Mouse (Mus musculus) liver, postnatal 0 days (tissue): Measurements from ENCODE around the gene Timp2. TPM values are rescaled to one million over a fixed set of nuclear protein-coding genes. Genes with fewer than 3 reads are reported as not detected.
A peak's percentile ranks its signal among the peaks of the same experiment; 100 is the strongest.

Experiments
- ATAC-seq: fragments of 200-750 bp; cut with Nextera tagmentation; 2 replicates; pipeline ENCODE4 v1.8.0; 2017; ENCODE audit warnings: mild to moderate bottlenecking, moderate library complexity
- DNase-seq: peaks from one replicate; pipeline ENCODE4 v3.0.0-alpha.2; 2016
- H3K27ac ChIP-seq: fragments of 300-500 bp; sonication (generic); 2 replicates; pipeline ENCODE4 v1.5.1; 2014; ENCODE audit warnings: antibody characterized with exemption, moderate library complexity, mild to moderate bottlenecking, low read depth
- H3K27me3 ChIP-seq: fragments of 300-500 bp; sonication (generic); 2 replicates; pipeline ENCODE4 v1.6.1; 2014; ENCODE audit warnings: low read length, control low read depth, mixed read lengths; ENCODE audit not compliant: insufficient read depth
- H3K36me3 ChIP-seq: fragments of 300-500 bp; sonication (generic); replicated peaks from 2 replicates; pipeline ENCODE4 v1.6.1; 2014; ENCODE audit warnings: mild to moderate bottlenecking, control low read depth, low read length, moderate library complexity, mixed read lengths; ENCODE audit not compliant: insufficient read depth
- H3K4me1 ChIP-seq: fragments of 300-500 bp; sonication (generic); 2 replicates; pipeline ENCODE4 v1.6.1; 2014; ENCODE audit warnings: antibody characterized with exemption, mild to moderate bottlenecking, control low read depth; ENCODE audit not compliant: insufficient read depth
- H3K4me2 ChIP-seq: fragments of 300-500 bp; sonication (generic); 2 replicates; pipeline ENCODE4 v1.6.1; 2014; ENCODE audit warnings: low read depth, mild to moderate bottlenecking, low read length, moderate library complexity, mixed read lengths
- H3K4me3 ChIP-seq: fragments of 300-500 bp; sonication (generic); 2 replicates; pipeline ENCODE4 v1.5.1; 2014; ENCODE audit warnings: low read depth, low read length
- H3K9ac ChIP-seq: fragments of 300-500 bp; sonication (generic); replicated peaks from 2 replicates; pipeline ENCODE4 v1.6.1; 2014; ENCODE audit warnings: mild to moderate bottlenecking, moderate library complexity
- H3K9me3 ChIP-seq: fragments of 300-500 bp; sonication (generic); 2 replicates; pipeline ENCODE4 v1.6.1; 2016; ENCODE audit warnings: mild to moderate bottlenecking, control low read depth, low read length, mixed read lengths
- CTCF ChIP-seq: sonication (generic); IDR thresholded peaks from 2 replicates; pipeline ENCODE4 v1.5.1; 2016; ENCODE audit warnings: antibody characterized with exemption, low read depth
- EP300 ChIP-seq: IDR thresholded peaks from 2 replicates; pipeline ENCODE4 v1.6.1; 2016; ENCODE audit warnings: antibody characterized with exemption, low read depth, mild to moderate bottlenecking
- WGBS: fragments of 180-500 bp; shearing (Covaris S2); extraction: QIAGEN DNeasy Blood & Tissue Kit; methylation state at CpG from one replicate; pipeline ENCODE4 v1.1.7; 2014; ENCODE audit not compliant: insufficient replicate concordance; 5-methylcytosine and 5-hydroxymethylcytosine counted together
- polyA plus RNA-seq: library from polyadenylated mRNA; unstranded; fragments of >200 nt; fragmentation: Nextera tagmentation; extraction: Ambion mirVana; gene quantifications from 2 replicates; pipeline ENCODE4 v1.2.1, GENCODE M21; 2015

The Timp2 gene
- 8.4 TPM in 2 replicates for polyA plus RNA-seq

DNA sequence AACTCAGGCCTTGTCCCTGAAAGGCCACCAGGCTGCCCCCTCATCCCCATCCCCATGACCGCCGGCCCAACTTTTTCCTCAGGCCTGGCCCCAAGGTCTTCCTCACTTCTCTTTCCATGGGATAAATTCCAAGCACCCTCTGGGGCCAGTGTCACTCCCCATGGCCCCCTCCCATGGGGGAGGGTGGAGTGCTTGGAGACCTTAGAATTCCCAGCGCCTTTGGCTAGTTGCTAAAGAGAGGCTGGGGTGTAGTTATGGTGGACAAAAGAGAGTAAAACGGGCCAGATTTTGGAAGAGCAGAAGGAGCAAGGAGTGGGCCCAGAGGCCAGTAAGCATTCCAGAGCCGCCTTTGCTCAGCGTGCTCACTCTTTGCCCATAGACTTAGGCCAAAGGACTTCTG is at the start of gene Timp2:
Gene Timp2 (minus strand): TSS at position 101 of the 400 bp plus-strand sequence.
- peaks cover 26% of the 10 kb centered on the region for H3K27me3 ChIP-seq
- peaks cover 15% of the 10 kb centered on the region for H3K4me1 ChIP-seq
- TF ChIP-seq CTCF (no peak), EP300 (no peak)
- H3K4me3 ChIP-seq, result peak within 1 kb of the TSS; percentile 63
- peak within 1 kb of the TSS; percentile 84 for H3K4me2 ChIP-seq
- H3K27ac ChIP-seq, result peak within 1 kb of the TSS; percentile 4; the same call in 1 of the 2 replicates
- H3K9me3 ChIP-seq, result no peaks in the 10 kb centered on the region
- no peaks in the 10 kb centered on the region for H3K36me3 ChIP-seq
- DNase-seq, result no peak
- H3K9ac ChIP-seq, result peak within 1 kb of the TSS; percentile 68
- ATAC-seq, result no peak
- WGBS, result 40% methylated on average over 6 of the region's 6 CpGs

GRCm38 (mm10) chr11:118405311-118405710 is 49.8 kb upstream of the Timp2 start:
- no peak for DNase-seq
- Histone ChIP-seq H3K4me2 (no peak overlapping the region), H3K9me3 (no peaks in the 10 kb centered on the region), H3K9ac (no peak overlapping the region), H3K36me3 (peaks cover 29% of the 10 kb centered on the region), H3K4me1 (peaks cover 9% of the 10 kb centered on the region), H3K4me3 (no peak overlapping the region), H3K27me3 (no peaks in the 10 kb centered on the region), H3K27ac (no peak overlapping the region)
- 80% methylated on average over 8 of the region's 8 CpGs for WGBS
- no peak for TF ChIP-seq CTCF
- TF ChIP-seq EP300, result no peak
- ATAC-seq, result no peak

DNA sequence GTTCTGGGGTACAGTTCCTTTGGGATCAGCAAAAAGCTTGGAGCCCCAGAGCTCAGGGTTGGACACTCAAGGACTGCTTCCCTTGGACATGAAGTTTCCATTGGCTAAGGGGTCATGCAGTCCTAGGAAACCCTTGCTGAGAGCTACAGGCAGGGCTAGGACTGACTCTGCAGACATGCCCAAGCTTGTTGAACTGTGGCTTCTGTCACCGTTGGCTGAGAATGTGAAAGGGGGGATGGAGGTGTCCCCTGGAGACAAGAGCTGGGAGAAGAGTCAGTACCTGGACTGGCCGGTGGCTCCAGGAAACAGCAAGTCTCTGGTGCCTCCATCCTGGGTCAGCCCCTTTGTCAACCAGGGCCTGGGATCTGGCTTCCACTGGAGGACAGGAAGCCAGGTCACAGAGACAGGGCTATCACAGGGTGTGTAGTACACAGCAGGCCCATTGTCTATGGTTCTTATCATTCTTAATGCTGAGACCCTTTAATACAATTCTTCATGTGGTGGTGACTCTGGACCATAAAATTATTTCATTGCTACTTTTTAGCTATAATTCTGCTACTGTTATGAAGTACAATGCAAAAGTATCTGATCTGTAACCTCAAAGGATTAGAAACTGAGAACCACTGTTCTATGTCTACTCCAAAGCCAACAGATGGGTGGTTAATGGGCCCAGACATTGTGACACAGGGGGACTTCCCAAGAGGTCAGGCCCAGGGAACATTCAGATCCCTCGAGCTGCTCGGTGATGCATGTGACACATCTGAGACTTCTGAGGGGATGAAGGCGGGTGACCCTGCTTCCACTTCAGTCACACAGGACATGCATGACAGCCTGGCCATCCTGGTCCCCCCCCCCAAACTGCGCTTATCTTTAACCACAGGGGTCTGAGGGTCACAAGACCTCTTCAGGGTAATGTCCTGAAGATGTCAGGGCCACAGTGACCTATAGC is 48.7 kb upstream of the Timp2 start:
- Histone ChIP-seq H3K4me2 (no peak overlapping the region), H3K9me3 (no peaks in the 10 kb centered on the region), H3K9ac (no peak overlapping the region), H3K36me3 (peaks cover 19% of the 10 kb centered on the region), H3K27me3 (no peaks in the 10 kb centered on the region), H3K27ac (no peak overlapping the region), H3K4me3 (no peak overlapping the region), H3K4me1 (peaks cover 17% of the 10 kb centered on the region)
- WGBS, result 76% methylated on average over 6 of the region's 6 CpGs
- ATAC-seq, result no peak
- TF ChIP-seq CTCF (no peak), EP300 (no peak)
- no peak for DNase-seq

GRCm38 (mm10) chr11:118403183-118403582 is 47.6 kb upstream of the Timp2 start:
- ATAC-seq, result no peak
- no peaks in the 10 kb centered on the region for H3K27me3 ChIP-seq

DNA sequence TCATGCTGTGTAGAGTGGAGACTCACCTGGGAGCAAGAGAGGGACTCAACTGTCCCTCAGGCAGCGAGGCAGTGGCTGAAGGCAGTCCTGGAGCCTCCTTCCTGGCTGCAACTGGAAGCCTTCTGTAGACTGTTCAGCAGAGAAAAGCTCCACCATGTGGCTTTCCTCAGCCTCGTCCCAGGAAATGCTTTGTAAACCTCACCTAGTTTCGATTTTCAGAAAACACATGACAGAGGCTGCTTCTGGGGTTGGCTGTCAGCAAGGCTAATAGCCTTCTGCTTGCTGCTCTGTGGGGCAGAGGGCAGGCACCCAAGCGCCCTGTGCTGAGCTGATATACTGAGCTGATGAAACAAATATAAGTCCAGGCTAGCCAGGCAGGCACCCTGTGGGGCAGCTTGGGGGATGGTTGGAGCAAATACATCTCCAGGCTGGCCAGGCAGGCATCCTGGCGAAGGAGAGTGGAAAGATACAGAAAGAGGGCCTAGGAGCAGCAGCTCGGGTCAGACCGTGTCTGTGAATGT is 46.3 kb upstream of the Timp2 start, which contains the start of gene Lgals3bp:
Gene Lgals3bp (minus strand): TSS at position 333 of the 521 bp plus-strand sequence.
- Histone ChIP-seq H3K9me3 (no peaks in the 10 kb centered on the region), H3K9ac (peak within 1 kb of the TSS; percentile 64), H3K27ac (peak within 1 kb of the TSS; percentile 93), H3K4me2 (peak within 1 kb of the TSS; percentile 58), H3K4me1 (peaks cover 17% of the 10 kb centered on the region), H3K36me3 (peaks cover 18% of the 10 kb centered on the region), H3K4me3 (peak within 1 kb of the TSS; percentile 46), H3K27me3 (no peaks in the 10 kb centered on the region)
- ATAC-seq (peak; percentile 94), DNase-seq (peak; percentile 69)
- WGBS, result 22% methylated on average over 7 of the region's 7 CpGs
- TF ChIP-seq CTCF, result peak; percentile 50
- TF ChIP-seq EP300, result peak; percentile 56; the same call in 1 of the 2 replicates

More at GRCm38 (mm10) chr11:118403183-118403582, 47.6 kb upstream of the Timp2 start:
- no peak overlapping the region for H3K4me2 ChIP-seq
- H3K36me3 ChIP-seq, result peaks cover 19% of the 10 kb centered on the region
- DNase-seq, result no peak
- no peak overlapping the region for H3K9ac ChIP-seq
- H3K4me3 ChIP-seq, result no peak overlapping the region
- H3K4me1 ChIP-seq, result peaks cover 17% of the 10 kb centered on the region
- TF ChIP-seq EP300 (no peak), CTCF (no peak)
- no peak overlapping the region for H3K27ac ChIP-seq
- H3K9me3 ChIP-seq, result no peaks in the 10 kb centered on the region
- 88% methylated on average over 2 of the region's 2 CpGs for WGBS

DNA sequence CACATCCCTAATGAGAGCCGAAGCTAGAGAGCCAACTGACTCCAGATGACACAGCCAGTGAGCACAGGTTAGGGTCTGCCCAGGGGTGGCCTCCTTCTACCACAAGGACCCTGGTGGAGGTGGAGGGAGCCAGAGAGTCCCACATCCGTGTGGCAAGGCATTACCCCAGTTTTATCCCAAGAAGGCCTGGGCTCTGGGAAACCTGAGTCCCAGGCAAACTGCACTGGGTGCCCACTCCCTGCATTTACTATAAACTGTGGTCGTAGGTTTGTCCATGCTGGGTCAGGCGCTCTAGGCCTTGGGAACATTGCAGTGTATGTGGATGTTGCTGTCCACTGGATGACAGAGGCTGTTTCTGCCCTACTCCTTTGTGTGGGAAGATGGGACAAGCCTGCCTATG is 45.7 kb upstream of the Timp2 start:
- H3K27me3 ChIP-seq, result no peaks in the 10 kb centered on the region
- ATAC-seq (peak; percentile 12), DNase-seq (no peak)
- H3K9ac ChIP-seq, result peak overlapping the region; percentile 64
- WGBS, result 58% methylated on average over 4 of the region's 4 CpGs
- H3K36me3 ChIP-seq, result peaks cover 18% of the 10 kb centered on the region
- no peaks in the 10 kb centered on the region for H3K9me3 ChIP-seq
- no peak for TF ChIP-seq CTCF
- TF ChIP-seq EP300, result no peak
- H3K4me2 ChIP-seq, result peak overlapping the region; percentile 58
- H3K4me3 ChIP-seq, result peak overlapping the region; percentile 46
- H3K4me1 ChIP-seq, result peaks cover 17% of the 10 kb centered on the region
- H3K27ac ChIP-seq, result peak overlapping the region; percentile 93
